Mouse (Mus musculus): ENCODE results near the gene Nek7.

GRCm38 (mm10) chr1:138576066-138576697 lies 43.8 kb downstream of the Nek7 start:
- TF ChIP-seq TAL1 (IDR thresholded peaks at IDR 0.05; ENCODE audit: low read length) (no peak), GATA1 (IDR thresholded peaks at IDR 0.05; ENCODE audit: low read length) (no peak)
